Mouse (Mus musculus): Measurements from ENCODE around the gene Washc1.
A peak's percentile ranks its signal among the peaks of the same experiment; 100 is the strongest.
"Not testable (repeated sequence)": the region's sequence is repeated elsewhere in the genome, so short reads cannot be mapped to it uniquely, and the experiment has no call there.

Washc1 gene

DNA sequence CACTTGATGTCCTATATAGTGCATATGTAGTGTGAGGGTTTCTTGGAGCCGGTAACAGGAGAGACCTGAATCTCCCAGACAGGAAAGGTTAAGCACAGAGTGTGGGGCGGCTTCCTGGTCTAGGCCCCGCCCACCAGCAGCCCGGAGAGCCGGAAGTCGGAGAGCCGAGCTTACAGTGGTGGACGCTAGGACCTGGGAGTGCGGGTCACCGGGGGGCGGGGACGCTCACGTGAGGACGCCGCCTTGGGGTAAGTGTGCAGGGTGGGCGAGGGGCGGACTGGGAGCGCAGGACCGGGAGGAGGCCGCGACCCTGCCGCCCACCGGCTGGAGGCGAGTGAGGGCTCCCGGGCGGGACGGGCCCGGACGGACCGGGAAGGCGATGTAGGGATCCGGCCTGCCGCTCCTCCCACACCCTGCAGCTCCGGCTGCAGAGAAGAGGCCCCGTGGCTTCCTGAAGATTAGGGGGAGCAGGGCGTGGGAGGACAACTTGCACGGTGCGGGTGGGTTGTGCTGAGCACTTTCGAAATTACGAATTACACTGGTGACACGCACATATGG, at the start of gene Washc1:
TSS of gene Washc1 (plus strand) at position 144 of the 558 bp plus-strand sequence.
- peaks cover 67% of the 10 kb centered on the region for H3K4me1 ChIP-seq (replicated peaks; ENCODE audit: low read depth, low read length)

DNA sequence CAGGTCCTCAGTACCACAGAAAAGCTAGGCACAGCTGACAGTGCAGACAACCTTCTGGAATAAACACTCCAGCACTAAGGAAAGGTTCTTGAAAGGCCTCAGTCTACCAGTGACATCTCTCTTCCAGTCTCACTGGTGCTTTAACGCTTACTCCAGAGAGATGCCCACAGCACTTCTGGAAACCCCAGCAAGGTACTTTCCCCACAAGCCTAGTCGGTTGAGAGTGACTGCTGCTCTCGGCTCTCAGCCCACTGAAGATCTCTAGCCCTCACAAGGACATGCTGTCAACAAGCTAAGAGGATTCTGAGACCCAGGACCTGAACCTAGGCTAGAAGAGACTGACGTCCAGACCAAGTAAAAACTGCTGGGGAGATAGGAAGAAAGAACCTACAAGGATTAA, 46.2 kb upstream of the Washc1 start:
- TF ChIP-seq CTCF (conservative IDR thresholded peaks at IDR 0.05; ENCODE audit: low read length) (no peak), NANOG (IDR thresholded peaks at IDR 0.05; ENCODE audit: borderline replicate concordance, low read length) (no peak), POU5F1 (IDR thresholded peaks at IDR 0.05; ENCODE audit: borderline replicate concordance, low read length) (no peak)
- Histone ChIP-seq H3K27me3 (ENCODE audit: insufficient read depth, low read length) (no peaks in the 10 kb centered on the region), H3K4me3 (replicated peaks; ENCODE audit: low read length) (no peak overlapping the region), H3K4me1 (replicated peaks; ENCODE audit: low read depth, low read length) (peaks cover 18% of the 10 kb centered on the region), H3K36me3 (ENCODE audit: insufficient read depth, low read length) (no peaks in the 10 kb centered on the region), H3K9me3 (ENCODE audit: low read length) (no peaks in the 10 kb centered on the region)

More for the DNA sequence above, at the start of gene Washc1:
- Histone ChIP-seq H3K36me3 (ENCODE audit: insufficient read depth, low read length) (peaks cover 31% of the 10 kb centered on the region), H3K27me3 (ENCODE audit: insufficient read depth, low read length) (no peaks in the 10 kb centered on the region), H3K9me3 (ENCODE audit: low read length) (no peaks in the 10 kb centered on the region), H3K4me3 (replicated peaks; ENCODE audit: low read length) (peak within 1 kb of the TSS; percentile 93)
- TF ChIP-seq CTCF (conservative IDR thresholded peaks at IDR 0.05; ENCODE audit: low read length): no peak

- not testable (repeated sequence) for H3K9me3 ChIP-seq (ENCODE audit: low read length); H3K36me3 ChIP-seq (ENCODE audit: insufficient read depth, low read length); H3K27me3 ChIP-seq (ENCODE audit: insufficient read depth, low read length); H3K4me1 ChIP-seq (replicated peaks; ENCODE audit: low read depth, low read length); H3K4me3 ChIP-seq (replicated peaks; ENCODE audit: low read length)
Measured at GRCm38 (mm10) chr17:66069036-66069435, 42.3 kb upstream of the Washc1 start.

- Histone ChIP-seq H3K9me3 (ENCODE audit: low read length) (no peaks in the 10 kb centered on the region), H3K4me1 (replicated peaks; ENCODE audit: low read depth, low read length) (peaks cover 20% of the 10 kb centered on the region), H3K27me3 (ENCODE audit: insufficient read depth, low read length) (peaks cover 21% of the 10 kb centered on the region), H3K4me3 (replicated peaks; ENCODE audit: low read length) (no peak overlapping the region), H3K36me3 (ENCODE audit: insufficient read depth, low read length) (peaks cover 6% of the 10 kb centered on the region; the same call in 1 of the 2 replicates)
- TF ChIP-seq CTCF (conservative IDR thresholded peaks at IDR 0.05; ENCODE audit: low read length) (no peak), NANOG (IDR thresholded peaks at IDR 0.05; ENCODE audit: borderline replicate concordance, low read length) (no peak), POU5F1 (IDR thresholded peaks at IDR 0.05; ENCODE audit: borderline replicate concordance, low read length) (no peak)
Measured at GRCm38 (mm10) chr17:66073971-66074370, 37.4 kb upstream of the Washc1 start.

DNA sequence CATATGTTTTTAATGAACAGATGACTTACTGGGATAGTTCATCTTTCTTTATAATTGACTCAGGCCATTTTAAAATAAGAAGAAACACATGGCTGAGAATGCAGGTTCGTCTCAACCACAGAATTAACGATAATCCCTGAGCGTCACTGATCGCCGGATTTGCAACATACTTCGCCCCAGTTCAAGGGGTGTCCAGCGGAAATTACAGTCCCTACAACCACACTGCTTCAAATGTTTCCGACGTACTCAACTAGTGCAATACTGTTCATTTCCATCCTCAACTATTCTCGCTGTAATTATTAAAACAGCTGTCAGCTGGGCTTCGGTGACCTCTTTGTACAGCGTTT, 35.5 kb upstream of the Washc1 start:
- peaks cover 21% of the 10 kb centered on the region for H3K27me3 ChIP-seq (ENCODE audit: insufficient read depth, low read length)

DNA sequence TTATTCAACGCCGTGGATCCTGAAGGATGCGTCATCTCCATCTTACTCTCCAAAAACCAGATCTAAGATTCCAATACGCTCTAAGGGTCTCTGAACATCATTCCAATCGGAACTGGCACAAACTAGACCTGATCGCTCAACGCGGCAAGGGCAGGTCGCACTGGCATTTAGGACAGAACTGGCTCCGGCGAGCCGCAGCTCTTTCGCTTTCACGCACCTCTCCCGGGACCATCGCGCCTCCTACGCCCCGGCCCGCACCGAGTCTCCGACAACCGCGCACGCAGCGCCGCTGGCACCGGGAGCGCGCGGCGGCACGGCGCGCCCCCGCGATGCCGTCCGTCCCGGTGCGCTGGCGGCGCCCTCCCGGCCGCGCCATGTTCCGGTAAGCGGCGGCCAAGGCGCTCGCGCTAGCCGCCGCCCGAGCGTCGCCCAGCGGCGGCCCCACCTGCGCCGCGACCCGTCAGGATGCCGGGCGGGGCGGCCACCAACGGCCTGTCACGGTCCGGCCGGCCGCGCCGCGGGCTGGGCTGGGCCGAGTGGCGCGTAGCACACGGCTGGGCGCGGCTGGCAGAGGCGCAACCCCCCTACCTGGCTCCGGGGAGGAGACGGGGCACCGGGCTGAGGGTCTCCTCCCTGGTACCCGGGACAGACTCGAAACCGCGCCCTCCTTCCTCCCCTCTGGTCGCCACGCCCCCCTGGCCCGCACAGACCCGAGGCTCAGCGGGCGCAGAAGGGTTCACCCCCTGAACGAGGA, 35.0 kb upstream of the Washc1 start:
- TF ChIP-seq NANOG (IDR thresholded peaks at IDR 0.05; ENCODE audit: borderline replicate concordance, low read length) (no peak), CTCF (conservative IDR thresholded peaks at IDR 0.05; ENCODE audit: low read length) (no peak), POU5F1 (IDR thresholded peaks at IDR 0.05; ENCODE audit: borderline replicate concordance, low read length) (no peak)
- peaks cover 29% of the 10 kb centered on the region for H3K36me3 ChIP-seq (ENCODE audit: insufficient read depth, low read length)
- peaks cover 20% of the 10 kb centered on the region for H3K4me1 ChIP-seq (replicated peaks; ENCODE audit: low read depth, low read length)
- H3K9me3 ChIP-seq (ENCODE audit: low read length): no peaks in the 10 kb centered on the region
- H3K4me3 ChIP-seq (replicated peaks; ENCODE audit: low read length): peak overlapping the region; percentile 91
- H3K27me3 ChIP-seq (ENCODE audit: insufficient read depth, low read length): peaks cover 21% of the 10 kb centered on the region

More for the DNA sequence above, 35.5 kb upstream of the Washc1 start:
- Histone ChIP-seq H3K4me3 (replicated peaks; ENCODE audit: low read length) (peak overlapping the region; percentile 91), H3K4me1 (replicated peaks; ENCODE audit: low read depth, low read length) (peaks cover 20% of the 10 kb centered on the region), H3K36me3 (ENCODE audit: insufficient read depth, low read length) (peaks cover 24% of the 10 kb centered on the region), H3K9me3 (ENCODE audit: low read length) (no peaks in the 10 kb centered on the region)
- no peak for TF ChIP-seq CTCF (conservative IDR thresholded peaks at IDR 0.05; ENCODE audit: low read length)
- TF ChIP-seq NANOG (IDR thresholded peaks at IDR 0.05; ENCODE audit: borderline replicate concordance, low read length): no peak
- no peak for TF ChIP-seq POU5F1 (IDR thresholded peaks at IDR 0.05; ENCODE audit: borderline replicate concordance, low read length)

GRCm38 (mm10) chr17:66076934-66077333, 34.4 kb upstream of the Washc1 start, which contains the start of gene Ankrd12:
TSS of gene Ankrd12 (minus strand) at chr17:66077089.
- Histone ChIP-seq H3K27me3 (ENCODE audit: insufficient read depth, low read length) (peaks cover 21% of the 10 kb centered on the region), H3K4me1 (replicated peaks; ENCODE audit: low read depth, low read length) (peaks cover 20% of the 10 kb centered on the region), H3K36me3 (ENCODE audit: insufficient read depth, low read length) (peaks cover 34% of the 10 kb centered on the region), H3K9me3 (ENCODE audit: low read length) (no peaks in the 10 kb centered on the region), H3K4me3 (replicated peaks; ENCODE audit: low read length) (peak within 1 kb of the TSS; percentile 91)
- TF ChIP-seq POU5F1 (IDR thresholded peaks at IDR 0.05; ENCODE audit: borderline replicate concordance, low read length) (no peak), CTCF (conservative IDR thresholded peaks at IDR 0.05; ENCODE audit: low read length) (no peak), NANOG (IDR thresholded peaks at IDR 0.05; ENCODE audit: borderline replicate concordance, low read length) (no peak)

- H3K36me3 ChIP-seq (ENCODE audit: insufficient read depth, low read length): peaks cover 34% of the 10 kb centered on the region
- TF ChIP-seq CTCF (conservative IDR thresholded peaks at IDR 0.05; ENCODE audit: low read length) (no peak), POU5F1 (IDR thresholded peaks at IDR 0.05; ENCODE audit: borderline replicate concordance, low read length) (no peak), NANOG (IDR thresholded peaks at IDR 0.05; ENCODE audit: borderline replicate concordance, low read length) (no peak)
- H3K27me3 ChIP-seq (ENCODE audit: insufficient read depth, low read length): peaks cover 21% of the 10 kb centered on the region
- H3K4me3 ChIP-seq (replicated peaks; ENCODE audit: low read length): peak overlapping the region; percentile 91
- H3K9me3 ChIP-seq (ENCODE audit: low read length): no peaks in the 10 kb centered on the region
- H3K4me1 ChIP-seq (replicated peaks; ENCODE audit: low read depth, low read length): peaks cover 20% of the 10 kb centered on the region
Measured at GRCm38 (mm10) chr17:66077437-66077850, 33.9 kb upstream of the Washc1 start.

DNA sequence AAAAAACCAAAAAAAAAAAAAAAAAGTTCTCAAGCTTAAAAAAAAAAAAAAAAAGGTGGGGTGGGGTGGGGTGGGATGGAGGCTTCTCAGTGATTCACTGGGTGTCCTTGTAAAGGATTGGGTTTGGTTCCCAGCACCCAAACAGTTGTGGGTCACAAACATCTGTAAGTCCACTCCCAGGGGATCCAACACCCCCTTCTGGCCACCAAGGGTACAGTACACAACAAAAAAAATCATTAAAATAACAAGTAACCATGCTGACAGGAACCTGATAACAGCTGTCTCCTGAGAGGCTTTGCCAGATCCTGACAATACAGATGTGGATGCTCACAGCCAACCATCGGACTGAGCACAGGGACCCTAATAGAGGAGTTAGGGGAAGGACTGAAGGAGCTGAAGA, 26.9 kb upstream of the Washc1 start:
- Histone ChIP-seq H3K36me3 (ENCODE audit: insufficient read depth, low read length) (peaks cover 69% of the 10 kb centered on the region), H3K27me3 (ENCODE audit: insufficient read depth, low read length) (no peaks in the 10 kb centered on the region), H3K4me1 (replicated peaks; ENCODE audit: low read depth, low read length) (peaks cover 10% of the 10 kb centered on the region), H3K9me3 (ENCODE audit: low read length) (no peaks in the 10 kb centered on the region), H3K4me3 (replicated peaks; ENCODE audit: low read length) (no peak overlapping the region)
- TF ChIP-seq NANOG (IDR thresholded peaks at IDR 0.05; ENCODE audit: borderline replicate concordance, low read length): no peak
- no peak for TF ChIP-seq POU5F1 (IDR thresholded peaks at IDR 0.05; ENCODE audit: borderline replicate concordance, low read length)
- peak; percentile 33 for TF ChIP-seq CTCF (conservative IDR thresholded peaks at IDR 0.05; ENCODE audit: low read length)

Measured in E14TG2a.4 (cell line).